Mouse (Mus musculus) gastrocnemius, postnatal 14 days (tissue): ENCODE measurements at regions not wholly inside any gene's neighbourhood (a gene's known extent, or its start where the extent isn't known, plus 50 kb on each side); places are given as distances from the start of the nearest gene placed in this dataset.

Source experiments
- DNase-seq: peaks from one replicate; pipeline ENCODE4 v3.0.0; 2021; ENCODE audit warnings: mixed read lengths
- intact Hi-C: fragments of 180-260 bp; cut with DNase I; formaldehyde crosslinking; loops from one replicate; pipeline ENCODE4 v1.15.1; 2025; ENCODE audit warnings: low total_unique reads

DNA sequence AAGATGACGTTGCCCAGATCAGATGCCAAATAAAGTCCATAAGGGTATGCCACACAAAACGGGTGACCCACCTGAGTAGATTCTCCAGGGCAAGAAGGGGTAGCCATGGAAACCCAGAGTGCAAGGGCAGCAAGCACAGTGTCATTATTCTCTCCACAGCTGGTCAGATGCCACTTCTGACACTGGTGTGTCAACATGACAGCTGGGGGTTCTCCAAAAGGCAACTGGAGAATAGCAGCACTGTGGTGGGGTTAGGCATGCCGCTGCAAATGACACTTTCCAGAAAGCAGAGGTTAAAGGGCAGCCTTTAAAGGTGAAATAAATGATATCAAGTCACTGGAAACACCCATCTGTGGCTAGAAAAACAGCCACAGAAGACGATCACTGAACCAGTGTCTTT is 70.8 kb upstream of the Thbs2 start:
- DNase-seq: no peak
- intact Hi-C loops: no loop called here

DNA sequence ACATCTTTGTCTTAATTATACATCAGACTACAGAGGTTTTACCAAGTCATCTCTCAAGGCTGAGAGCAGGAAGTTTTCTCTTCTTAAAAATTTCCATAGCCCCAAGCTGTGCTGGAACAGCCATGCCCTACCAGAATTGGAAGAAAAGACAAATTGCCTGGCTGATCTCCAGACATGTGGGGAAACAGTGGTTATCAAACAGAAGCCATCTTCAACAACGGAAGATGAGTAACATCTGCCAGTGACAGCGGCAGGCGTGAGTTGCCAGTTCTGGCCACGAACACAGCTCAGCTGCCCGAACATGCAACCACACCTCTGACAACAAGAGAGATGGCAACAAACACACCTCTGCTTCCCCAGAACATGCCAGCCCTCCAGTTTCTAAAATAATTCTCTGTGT is 59.1 kb upstream of the Thbs2 start:
- DNase-seq: peak; percentile 26
- intact Hi-C loops: no loop called here

GRCm38 (mm10) chr17:14750519-14751145 is 56.6 kb upstream of the Thbs2 start:
- intact Hi-C loops: no loop called here
- no peak for DNase-seq

- intact Hi-C loops: no loop called here
- no peak for DNase-seq
Measured at GRCm38 (mm10) chr17:14749281-14749680, 55.2 kb upstream of the Thbs2 start.

- no peak for DNase-seq
- intact Hi-C loops: no loop called here
Measured at GRCm38 (mm10) chr17:14747255-14747869, 53.3 kb upstream of the Thbs2 start.

DNA sequence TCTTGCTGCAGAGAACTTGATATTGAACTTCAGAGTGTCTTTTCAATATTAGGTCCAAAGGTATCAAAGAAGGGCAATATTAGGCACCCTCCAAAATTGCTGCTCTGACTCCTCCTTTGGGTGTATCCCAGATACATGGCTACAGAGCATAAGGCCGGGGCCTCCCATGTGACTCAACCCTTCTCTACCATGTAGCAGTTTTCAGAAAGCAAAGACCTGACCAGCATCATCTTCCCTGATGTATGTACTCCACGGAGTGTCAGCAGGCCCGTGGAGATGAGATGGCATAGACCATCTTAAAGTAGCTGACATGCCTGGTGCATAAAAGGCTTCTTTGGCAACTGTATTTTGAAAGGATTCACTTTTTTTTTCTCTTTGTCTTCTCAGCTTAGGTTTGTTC is 51.5 kb upstream of the Thbs2 start:
- intact Hi-C loops: no loop called here
- DNase-seq: no peak

DNA sequence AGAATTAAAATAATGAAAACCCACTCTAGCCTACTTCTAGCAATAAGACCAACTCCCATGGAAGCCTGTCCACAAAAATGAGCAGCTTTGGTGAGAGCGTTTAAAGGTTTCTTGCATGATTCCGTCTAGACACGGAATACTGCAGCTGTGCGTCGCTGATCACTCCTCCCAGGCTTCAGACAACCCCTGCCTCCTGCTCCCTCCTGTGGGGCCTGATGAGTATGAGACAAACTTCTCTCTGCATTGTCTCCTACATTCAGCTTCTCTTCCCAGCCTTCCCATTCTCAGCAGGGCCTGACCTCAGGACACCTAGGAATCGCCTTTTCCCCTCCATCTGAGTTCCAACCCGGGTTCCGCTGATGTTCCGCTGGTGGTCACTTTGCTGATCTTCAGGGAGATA is 50.0 kb upstream of the Thbs2 start:
- intact Hi-C loops: no loop called here
- DNase-seq: peak; percentile 14
